Mouse (Mus musculus): ENCODE data around the gene Eya4.

Eya4 gene

GRCm38 (mm10) chr10:23233425-23233824 lies 117.2 kb downstream of the Eya4 start:
- DNase-seq (ENCODE audit: low spot score in 2 of 2) = no peak

GRCm38 (mm10) chr10:23230863-23231262 lies 119.7 kb downstream of the Eya4 start:
- no peak for DNase-seq (ENCODE audit: low spot score in 2 of 2)

- no peak for DNase-seq (ENCODE audit: low spot score in 2 of 2)
Observed at GRCm38 (mm10) chr10:23223336-23223735, 127.2 kb downstream of the Eya4 start.

GRCm38 (mm10) chr10:23220432-23220831 lies 130.2 kb downstream of the Eya4 start:
- no peak for DNase-seq (ENCODE audit: low spot score in 2 of 2)

GRCm38 (mm10) chr10:23216815-23217214 lies 133.8 kb downstream of the Eya4 start:
- no peak for DNase-seq (ENCODE audit: low spot score in 2 of 2)

GRCm38 (mm10) chr10:23211381-23211780 lies 139.2 kb downstream of the Eya4 start:
- no peak for DNase-seq (ENCODE audit: low spot score in 2 of 2)

- DNase-seq (ENCODE audit: low spot score in 2 of 2) = peak in 1 of 2 experiments; percentile 21
Observed at GRCm38 (mm10) chr10:23203885-23204284, 146.7 kb downstream of the Eya4 start.

- no peak for DNase-seq (ENCODE audit: low spot score in 2 of 2)
Observed at GRCm38 (mm10) chr10:23203144-23203838, 147.3 kb downstream of the Eya4 start.

GRCm38 (mm10) chr10:23202591-23202990 lies 148.0 kb downstream of the Eya4 start:
- DNase-seq (ENCODE audit: low spot score in 2 of 2) = no peak

GRCm38 (mm10) chr10:23198251-23198650 lies 152.3 kb downstream of the Eya4 start:
- no peak for DNase-seq (ENCODE audit: low spot score in 2 of 2)

- no peak for DNase-seq (ENCODE audit: low spot score in 2 of 2)
Observed at GRCm38 (mm10) chr10:23196336-23196735, 154.2 kb downstream of the Eya4 start.

GRCm38 (mm10) chr10:23195337-23195736 lies 155.2 kb downstream of the Eya4 start:
- DNase-seq (ENCODE audit: low spot score in 2 of 2) = no peak

- no peak for DNase-seq (ENCODE audit: low spot score in 2 of 2)
Observed at GRCm38 (mm10) chr10:23189836-23190235, 160.8 kb downstream of the Eya4 start.

- no peak for DNase-seq (ENCODE audit: low spot score in 2 of 2)
Observed at GRCm38 (mm10) chr10:23185391-23185790, 165.2 kb downstream of the Eya4 start.

- no peak for DNase-seq (ENCODE audit: low spot score in 2 of 2)
Observed at GRCm38 (mm10) chr10:23181572-23182493, 168.8 kb downstream of the Eya4 start.

- DNase-seq (ENCODE audit: low spot score in 2 of 2) = no peak
Observed at GRCm38 (mm10) chr10:23179285-23179684, 171.3 kb downstream of the Eya4 start.

GRCm38 (mm10) chr10:23177347-23178046 lies 173.1 kb downstream of the Eya4 start:
- DNase-seq (ENCODE audit: low spot score in 2 of 2) = no peak

- DNase-seq (ENCODE audit: low spot score in 2 of 2) = no peak
Observed at GRCm38 (mm10) chr10:23176666-23177346, 173.8 kb downstream of the Eya4 start.

GRCm38 (mm10) chr10:23171541-23171940 lies 179.0 kb downstream of the Eya4 start:
- DNase-seq (ENCODE audit: low spot score in 2 of 2) = peak in 1 of 2 experiments; percentile 28

- no peak for DNase-seq (ENCODE audit: low spot score in 2 of 2)
Observed at GRCm38 (mm10) chr10:23165089-23165642, 185.4 kb downstream of the Eya4 start.

- no peak for DNase-seq (ENCODE audit: low spot score in 2 of 2)
Observed at GRCm38 (mm10) chr10:23159844-23160243, 190.7 kb downstream of the Eya4 start.
